Mouse (Mus musculus): Measurements from ENCODE around the gene Ovgp1. TPM values are rescaled to one million over a fixed set of nuclear protein-coding genes. Genes with fewer than 3 reads are reported as not detected.

Ovgp1 gene
- polyA plus RNA-seq (2015; fragmentation: Nextera tagmentation; extraction: Ambion mirVana) = 0.28 and 0.40 TPM in 2 replicates

DNA sequence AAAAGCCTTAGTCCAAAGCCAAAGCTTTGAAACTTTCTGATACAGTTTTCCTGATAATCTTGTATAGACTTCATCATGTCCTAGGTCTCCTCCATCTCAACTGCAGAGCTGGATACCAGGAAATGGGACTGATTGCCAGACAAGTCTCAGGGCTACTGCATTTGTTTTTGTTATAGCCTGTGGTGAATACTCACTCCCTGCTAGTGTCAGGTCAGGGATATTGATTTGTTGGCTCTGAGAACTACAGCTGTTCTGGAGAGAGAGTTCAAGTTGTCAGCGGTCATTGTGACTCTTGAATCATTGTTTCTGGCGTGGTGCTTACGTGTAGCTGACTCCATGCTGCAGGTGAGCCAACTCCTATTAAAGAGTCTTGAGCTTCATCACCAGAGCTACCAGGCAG is at the start of gene Ovgp1:
TSS of gene Ovgp1 (plus strand) at position 301 of the 400 bp plus-strand sequence.
- Histone ChIP-seq H3K36me3 (replicated peaks; ENCODE audit: insufficient read depth, low read length) (peaks cover 12% of the 10 kb centered on the region), H3K9me3 (ENCODE audit: low read length) (no peaks in the 10 kb centered on the region), H3K27ac (ENCODE audit: low read depth) (no peak within 1 kb of the TSS), H3K27me3 (ENCODE audit: insufficient read depth, low read length) (no peaks in the 10 kb centered on the region), H3K4me2 (ENCODE audit: low read depth, low read length) (no peak within 1 kb of the TSS), H3K4me1 (ENCODE audit: insufficient read depth) (peaks cover 2% of the 10 kb centered on the region; the same call in 1 of the 2 replicates), H3K9ac (replicated peaks) (no peak within 1 kb of the TSS), H3K4me3 (ENCODE audit: low read depth, low read length) (no peak within 1 kb of the TSS)
- ATAC-seq (0 out of 2 replicates have a peak, but pooled peaks have one; percentile 21), DNase-seq (no peak)
- TF ChIP-seq EP300 (IDR thresholded peaks at IDR 0.05; ENCODE audit: low read depth) (no peak), CTCF (IDR thresholded peaks at IDR 0.05; ENCODE audit: low read depth) (no peak)
- WGBS (ENCODE audit: insufficient replicate concordance) = 69% methylated on average over 3 of the region's 3 CpGs

DNA sequence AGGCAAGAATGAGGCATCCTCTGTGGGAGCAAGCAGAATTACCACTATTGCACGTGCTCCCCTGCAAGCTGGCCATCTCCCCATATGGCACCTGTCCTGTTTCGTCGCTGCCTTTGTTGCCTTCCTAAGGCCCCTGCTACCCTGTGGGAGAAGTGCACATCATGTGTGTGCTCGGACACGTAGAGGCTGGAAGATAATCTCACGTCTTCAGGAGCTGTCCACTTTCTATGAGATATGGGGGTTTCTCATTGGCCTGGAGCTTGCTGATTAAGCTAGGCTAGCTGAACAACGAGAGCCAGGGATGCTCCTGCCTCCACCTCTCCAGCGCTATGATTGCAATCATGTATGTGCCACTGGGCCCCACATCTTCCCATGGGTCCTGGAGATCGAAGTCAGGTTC is 48.9 kb upstream of the Ovgp1 start:
- no peak overlapping the region for H3K4me3 ChIP-seq (ENCODE audit: low read depth, low read length)
- WGBS (ENCODE audit: insufficient replicate concordance) = 59% methylated on average over 9 of the region's 9 CpGs
- 0 out of 2 replicates have a peak, but pooled peaks cover 3% of the 10 kb centered on the region for H3K36me3 ChIP-seq (replicated peaks; ENCODE audit: insufficient read depth, low read length)
- H3K9ac ChIP-seq (replicated peaks) = no peak overlapping the region
- H3K27me3 ChIP-seq (ENCODE audit: insufficient read depth, low read length) = no peaks in the 10 kb centered on the region
- DNase-seq = no peak
- no peaks in the 10 kb centered on the region; the same call in 1 of the 2 replicates for H3K4me1 ChIP-seq (ENCODE audit: insufficient read depth)
- TF ChIP-seq CTCF (IDR thresholded peaks at IDR 0.05; ENCODE audit: low read depth) = no peak
- TF ChIP-seq EP300 (IDR thresholded peaks at IDR 0.05; ENCODE audit: low read depth) = no peak
- ATAC-seq = no peak
- H3K4me2 ChIP-seq (ENCODE audit: low read depth, low read length) = no peak overlapping the region
- no peaks in the 10 kb centered on the region for H3K9me3 ChIP-seq (ENCODE audit: low read length)
- H3K27ac ChIP-seq (ENCODE audit: low read depth) = no peak overlapping the region

DNA sequence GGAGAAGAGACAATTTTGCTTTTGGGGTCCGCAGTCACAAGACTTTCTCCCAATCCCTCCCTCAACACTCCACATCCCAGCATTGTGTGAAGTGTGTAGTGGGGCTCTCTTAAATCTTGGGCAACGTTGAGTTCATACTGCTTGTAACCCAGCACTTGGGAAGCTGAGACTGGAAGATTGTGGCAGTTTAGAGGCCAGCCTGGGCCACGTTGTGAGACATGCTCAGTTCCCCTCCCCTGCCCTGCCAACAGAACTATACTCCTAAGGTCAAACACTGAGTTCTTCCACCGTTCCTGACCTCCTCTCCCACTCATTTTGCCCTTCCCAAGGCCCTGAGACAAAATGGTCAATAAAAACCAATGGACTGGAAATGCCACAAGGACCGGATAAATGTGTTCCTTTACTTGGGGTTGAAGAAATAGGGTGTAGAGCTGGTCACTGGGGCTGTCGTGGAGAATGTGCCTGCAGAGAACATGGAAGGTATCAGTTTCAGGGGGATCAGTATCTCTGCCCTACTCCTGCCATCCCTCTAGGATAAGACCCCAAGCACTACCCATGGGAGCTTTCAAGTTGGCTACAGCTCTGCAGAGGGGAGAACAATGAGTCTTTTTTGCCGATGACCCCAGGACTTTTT is 45.8 kb upstream of the Ovgp1 start:
- Histone ChIP-seq H3K9ac (replicated peaks) (no peak overlapping the region), H3K27ac (ENCODE audit: low read depth) (no peak overlapping the region), H3K36me3 (replicated peaks; ENCODE audit: insufficient read depth, low read length) (0 out of 2 replicates have a peak, but pooled peaks cover 3% of the 10 kb centered on the region), H3K4me2 (ENCODE audit: low read depth, low read length) (no peak overlapping the region), H3K4me1 (ENCODE audit: insufficient read depth) (no peaks in the 10 kb centered on the region; the same call in 1 of the 2 replicates), H3K9me3 (ENCODE audit: low read length) (no peaks in the 10 kb centered on the region), H3K4me3 (ENCODE audit: low read depth, low read length) (no peak overlapping the region), H3K27me3 (ENCODE audit: insufficient read depth, low read length) (no peaks in the 10 kb centered on the region)
- no peak for ATAC-seq
- WGBS (ENCODE audit: insufficient replicate concordance) = 68% methylated on average over 7 of the region's 7 CpGs
- TF ChIP-seq CTCF (IDR thresholded peaks at IDR 0.05; ENCODE audit: low read depth) (no peak), EP300 (IDR thresholded peaks at IDR 0.05; ENCODE audit: low read depth) (no peak)
- DNase-seq = no peak

DNA sequence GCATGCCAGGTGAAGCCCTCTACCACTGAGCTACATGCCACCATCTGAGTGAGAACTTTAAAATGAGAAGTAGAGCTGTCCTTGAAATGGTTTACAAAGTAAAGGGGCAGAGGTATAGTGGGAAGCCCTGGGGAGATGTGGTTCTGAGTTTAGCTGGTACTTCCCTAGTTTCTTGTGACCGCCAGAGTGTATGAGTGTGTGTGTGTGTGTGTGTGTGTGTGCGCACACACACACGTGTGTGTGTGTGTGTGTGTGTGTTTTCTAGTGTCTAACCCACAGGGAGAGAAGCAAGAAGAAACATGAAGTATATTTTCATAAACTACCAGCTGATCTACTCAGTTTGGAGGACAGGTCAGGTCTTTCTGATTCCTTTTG is 45.3 kb upstream of the Ovgp1 start:
- H3K4me1 ChIP-seq (ENCODE audit: insufficient read depth) = no peaks in the 10 kb centered on the region; the same call in 1 of the 2 replicates
- H3K36me3 ChIP-seq (replicated peaks; ENCODE audit: insufficient read depth, low read length) = 0 out of 2 replicates have a peak, but pooled peaks cover 3% of the 10 kb centered on the region
- no peak overlapping the region for H3K4me2 ChIP-seq (ENCODE audit: low read depth, low read length)
- WGBS (ENCODE audit: insufficient replicate concordance) = 62% methylated on average over 3 of the region's 3 CpGs
- no peak overlapping the region for H3K9ac ChIP-seq (replicated peaks)
- ATAC-seq (no peak), DNase-seq (no peak)
- no peaks in the 10 kb centered on the region for H3K9me3 ChIP-seq (ENCODE audit: low read length)
- H3K4me3 ChIP-seq (ENCODE audit: low read depth, low read length) = no peak overlapping the region
- TF ChIP-seq EP300 (IDR thresholded peaks at IDR 0.05; ENCODE audit: low read depth) = no peak
- no peaks in the 10 kb centered on the region for H3K27me3 ChIP-seq (ENCODE audit: insufficient read depth, low read length)
- H3K27ac ChIP-seq (ENCODE audit: low read depth) = no peak overlapping the region

DNA sequence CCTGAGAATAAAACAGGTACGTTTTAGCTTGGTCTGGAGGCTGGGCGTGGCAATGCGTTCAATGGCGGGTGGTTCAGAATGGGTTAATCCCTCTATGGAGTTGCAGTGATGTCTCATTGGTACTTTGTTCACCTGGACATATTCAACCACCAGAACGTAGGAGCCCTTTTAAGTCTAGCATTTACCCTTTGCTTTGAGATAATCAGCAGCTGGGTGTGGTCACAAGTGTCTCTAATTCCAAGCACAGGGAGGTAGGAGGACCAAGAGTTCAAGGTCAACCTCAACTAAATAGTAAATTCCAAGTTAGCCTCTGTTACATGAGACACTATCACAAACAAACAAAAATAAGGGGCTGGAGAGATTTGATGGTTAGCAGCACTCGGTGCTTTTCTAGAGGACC is 44.7 kb upstream of the Ovgp1 start:
- Histone ChIP-seq H3K27ac (ENCODE audit: low read depth) (no peak overlapping the region), H3K4me2 (ENCODE audit: low read depth, low read length) (no peak overlapping the region), H3K27me3 (ENCODE audit: insufficient read depth, low read length) (no peaks in the 10 kb centered on the region), H3K4me1 (ENCODE audit: insufficient read depth) (no peaks in the 10 kb centered on the region; the same call in 1 of the 2 replicates), H3K9ac (replicated peaks) (no peak overlapping the region), H3K4me3 (ENCODE audit: low read depth, low read length) (no peak overlapping the region), H3K36me3 (replicated peaks; ENCODE audit: insufficient read depth, low read length) (0 out of 2 replicates have a peak, but pooled peaks cover 3% of the 10 kb centered on the region), H3K9me3 (ENCODE audit: low read length) (no peaks in the 10 kb centered on the region)
- ATAC-seq = no peak
- DNase-seq = no peak
- TF ChIP-seq EP300 (IDR thresholded peaks at IDR 0.05; ENCODE audit: low read depth) (no peak), CTCF (IDR thresholded peaks at IDR 0.05; ENCODE audit: low read depth) (no peak)
- WGBS (ENCODE audit: insufficient replicate concordance) = 80% methylated on average over 6 of the region's 6 CpGs

DNA sequence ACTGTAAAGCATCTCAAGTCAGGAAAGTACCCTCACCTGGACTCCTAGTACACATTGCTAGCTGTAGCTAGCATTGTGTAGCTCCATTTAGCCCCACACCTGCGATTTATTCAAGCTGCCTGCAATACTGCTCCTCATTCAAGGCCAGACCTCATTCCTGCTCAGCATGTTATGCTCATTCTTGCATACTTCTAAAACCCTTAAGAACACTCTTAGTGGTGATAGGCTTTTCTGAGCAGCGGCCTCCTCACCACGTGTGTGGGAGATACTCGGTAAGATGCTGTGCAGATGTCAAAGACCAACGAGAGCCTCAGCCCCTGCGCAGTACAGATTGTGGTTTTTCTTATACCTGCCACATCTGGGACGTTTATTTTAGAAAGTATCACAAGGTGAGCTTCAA is 43.7 kb upstream of the Ovgp1 start:
- Histone ChIP-seq H3K9ac (replicated peaks) (no peak overlapping the region), H3K27ac (ENCODE audit: low read depth) (no peak overlapping the region), H3K4me1 (ENCODE audit: insufficient read depth) (no peaks in the 10 kb centered on the region; the same call in 1 of the 2 replicates), H3K27me3 (ENCODE audit: insufficient read depth, low read length) (no peaks in the 10 kb centered on the region), H3K9me3 (ENCODE audit: low read length) (no peaks in the 10 kb centered on the region), H3K36me3 (replicated peaks; ENCODE audit: insufficient read depth, low read length) (0 out of 2 replicates have a peak, but pooled peaks cover 3% of the 10 kb centered on the region), H3K4me2 (ENCODE audit: low read depth, low read length) (no peak overlapping the region), H3K4me3 (ENCODE audit: low read depth, low read length) (no peak overlapping the region)
- TF ChIP-seq EP300 (IDR thresholded peaks at IDR 0.05; ENCODE audit: low read depth) (no peak), CTCF (IDR thresholded peaks at IDR 0.05; ENCODE audit: low read depth) (no peak)
- ATAC-seq = no peak
- no peak for DNase-seq
- WGBS (ENCODE audit: insufficient replicate concordance) = 56% methylated on average over 7 of the region's 7 CpGs

All from liver, postnatal 0 days (tissue).